Mouse (Mus musculus) forebrain, embryonic 12.5 days (tissue): ENCODE measurements at regions not wholly inside any gene's neighbourhood (a gene's known extent, or its start where the extent isn't known, plus 50 kb on each side); places are given as distances from the start of the nearest gene placed in this dataset.
A peak's percentile ranks its signal among the peaks of the same experiment; 100 is the strongest.

ENCODE experiments used
- ATAC-seq: fragments of 200-750 bp; cut with Nextera tagmentation; 2 replicates; pipeline ENCODE4 v1.8.0; 2017; ENCODE audit warnings: moderate TSS enrichment; ENCODE audit not compliant: low FRiP score
- H3K27ac ChIP-seq: fragments of 300-500 bp; sonication (generic); 2 replicates; pipeline ENCODE4 v1.5.1; 2016; ENCODE audit warnings: mild to moderate bottlenecking
- H3K27me3 ChIP-seq: fragments of 300-500 bp; sonication (generic); 2 replicates; pipeline ENCODE4 v1.6.1; 2016; ENCODE audit warnings: mild to moderate bottlenecking
- H3K36me3 ChIP-seq: fragments of 300-500 bp; sonication (generic); replicated peaks from 2 replicates; pipeline ENCODE4 v1.6.1; 2016; ENCODE audit warnings: mild to moderate bottlenecking
- H3K4me1 ChIP-seq: fragments of 300-500 bp; sonication (generic); 2 replicates; pipeline ENCODE4 v1.6.1; 2016
- H3K4me2 ChIP-seq: fragments of 300-500 bp; sonication (generic); 2 replicates; pipeline ENCODE4 v1.6.1; 2016; ENCODE audit warnings: mild to moderate bottlenecking, moderate library complexity
- H3K4me3 ChIP-seq: fragments of 300-500 bp; sonication (generic); replicated peaks from 2 replicates; pipeline ENCODE4 v1.5.1; 2016; ENCODE audit warnings: mild to moderate bottlenecking
- H3K9ac ChIP-seq: fragments of 300-500 bp; sonication (generic); 2 replicates; pipeline ENCODE4 v1.6.1; 2016; ENCODE audit warnings: mild to moderate bottlenecking
- H3K9me3 ChIP-seq: fragments of 300-500 bp; sonication (generic); 2 replicates; pipeline ENCODE4 v1.6.1; 2016
- WGBS: fragments of 180-500 bp; shearing (Covaris S2); methylation state at CpG from one replicate; pipeline ENCODE4 v1.1.7; 2016; 5-methylcytosine and 5-hydroxymethylcytosine counted together

GRCm38 (mm10) chr10:10270297-10270696, 201.8 kb downstream of the Adgb start:
- Histone ChIP-seq H3K27ac (no peak overlapping the region), H3K36me3 (no peaks in the 10 kb centered on the region), H3K9ac (no peak overlapping the region), H3K9me3 (no peaks in the 10 kb centered on the region), H3K27me3 (no peaks in the 10 kb centered on the region), H3K4me2 (no peak overlapping the region), H3K4me3 (no peak overlapping the region), H3K4me1 (no peaks in the 10 kb centered on the region)
- WGBS = 80% methylated on average over 2 of the region's 2 CpGs
- no peak for ATAC-seq

GRCm38 (mm10) chr10:10252540-10253318, 219.4 kb downstream of the Adgb start:
- Histone ChIP-seq H3K9me3 (no peaks in the 10 kb centered on the region), H3K4me2 (no peak overlapping the region), H3K4me3 (no peak overlapping the region), H3K27me3 (no peaks in the 10 kb centered on the region), H3K36me3 (no peaks in the 10 kb centered on the region), H3K9ac (no peak overlapping the region), H3K4me1 (no peaks in the 10 kb centered on the region), H3K27ac (no peak overlapping the region)
- WGBS = 82% methylated on average over 8 of the region's 8 CpGs
- no peak for ATAC-seq

GRCm38 (mm10) chr10:10252136-10252535, 220.0 kb downstream of the Adgb start:
- H3K9ac ChIP-seq = no peak overlapping the region
- H3K4me2 ChIP-seq = no peak overlapping the region
- H3K4me3 ChIP-seq = no peak overlapping the region
- H3K36me3 ChIP-seq = no peaks in the 10 kb centered on the region
- H3K4me1 ChIP-seq = no peaks in the 10 kb centered on the region
- H3K27ac ChIP-seq = no peak overlapping the region
- ATAC-seq = no peak
- WGBS = 87% methylated on average over 7 of the region's 7 CpGs
- H3K9me3 ChIP-seq = no peaks in the 10 kb centered on the region
- no peaks in the 10 kb centered on the region for H3K27me3 ChIP-seq

GRCm38 (mm10) chr10:10234894-10235523, 237.1 kb downstream of the Adgb start:
- WGBS = 93% methylated on average over 14 of the region's 14 CpGs
- Histone ChIP-seq H3K27ac (no peak overlapping the region), H3K9ac (no peak overlapping the region), H3K36me3 (no peaks in the 10 kb centered on the region), H3K4me1 (no peaks in the 10 kb centered on the region), H3K9me3 (no peaks in the 10 kb centered on the region), H3K4me2 (no peak overlapping the region), H3K4me3 (no peak overlapping the region), H3K27me3 (no peaks in the 10 kb centered on the region)
- no peak for ATAC-seq

GRCm38 (mm10) chr10:10224582-10225144, 247.5 kb downstream of the Adgb start:
- Histone ChIP-seq H3K4me1 (no peaks in the 10 kb centered on the region), H3K27ac (no peak overlapping the region), H3K9ac (no peak overlapping the region), H3K9me3 (no peaks in the 10 kb centered on the region), H3K36me3 (no peaks in the 10 kb centered on the region), H3K4me3 (no peak overlapping the region), H3K4me2 (no peak overlapping the region), H3K27me3 (no peaks in the 10 kb centered on the region)
- 91% methylated on average over 6 of the region's 6 CpGs for WGBS
- ATAC-seq = no peak

GRCm38 (mm10) chr10:10219726-10220125, 252.4 kb downstream of the Adgb start:
- Histone ChIP-seq H3K4me2 (no peak overlapping the region), H3K27me3 (no peaks in the 10 kb centered on the region), H3K36me3 (no peaks in the 10 kb centered on the region), H3K27ac (no peak overlapping the region), H3K9me3 (no peaks in the 10 kb centered on the region), H3K9ac (no peak overlapping the region), H3K4me1 (peaks cover 3% of the 10 kb centered on the region; the same call in 1 of the 2 replicates), H3K4me3 (no peak overlapping the region)
- 88% methylated on average over 4 of the region's 4 CpGs for WGBS
- no peak for ATAC-seq

GRCm38 (mm10) chr10:10216892-10217291, 255.2 kb downstream of the Adgb start:
- Histone ChIP-seq H3K4me1 (peaks cover 3% of the 10 kb centered on the region; the same call in 1 of the 2 replicates), H3K9ac (no peak overlapping the region), H3K4me2 (no peak overlapping the region), H3K36me3 (no peaks in the 10 kb centered on the region), H3K9me3 (no peaks in the 10 kb centered on the region), H3K4me3 (no peak overlapping the region), H3K27ac (no peak overlapping the region), H3K27me3 (no peaks in the 10 kb centered on the region)
- ATAC-seq = peak; percentile 44; the same call in 1 of the 2 replicates
- 54% methylated on average over 3 of the region's 3 CpGs for WGBS

- Histone ChIP-seq H3K36me3 (no peaks in the 10 kb centered on the region), H3K27ac (no peak overlapping the region), H3K4me3 (no peak overlapping the region), H3K4me2 (no peak overlapping the region), H3K4me1 (peaks cover 3% of the 10 kb centered on the region; the same call in 1 of the 2 replicates), H3K27me3 (no peaks in the 10 kb centered on the region), H3K9me3 (no peaks in the 10 kb centered on the region), H3K9ac (no peak overlapping the region)
- WGBS = 75% methylated on average over 5 of the region's 5 CpGs
- ATAC-seq = no peak
These were observed 256.8 kb downstream of the Adgb start for GRCm38 (mm10) chr10:10215376-10215775.

GRCm38 (mm10) chr10:10208354-10208753, 263.8 kb downstream of the Adgb start:
- no peak for ATAC-seq
- Histone ChIP-seq H3K4me2 (no peak overlapping the region), H3K36me3 (no peaks in the 10 kb centered on the region), H3K27me3 (no peaks in the 10 kb centered on the region), H3K4me1 (no peaks in the 10 kb centered on the region), H3K9ac (no peak overlapping the region), H3K27ac (no peak overlapping the region), H3K4me3 (no peak overlapping the region), H3K9me3 (no peaks in the 10 kb centered on the region)
- 90% methylated on average over 5 of the region's 5 CpGs for WGBS

GRCm38 (mm10) chr10:10205805-10206520, 266.2 kb downstream of the Adgb start:
- no peak overlapping the region for H3K9ac ChIP-seq
- WGBS = 82% methylated on average over 7 of the region's 7 CpGs

GRCm38 (mm10) chr10:10203982-10204381, 268.1 kb downstream of the Adgb start:
- Histone ChIP-seq H3K9ac (no peak overlapping the region), H3K36me3 (no peaks in the 10 kb centered on the region), H3K4me3 (no peak overlapping the region), H3K4me1 (no peaks in the 10 kb centered on the region), H3K9me3 (no peaks in the 10 kb centered on the region), H3K27ac (no peak overlapping the region), H3K27me3 (no peaks in the 10 kb centered on the region), H3K4me2 (no peak overlapping the region)
- 88% methylated on average over 7 of the region's 7 CpGs for WGBS
- ATAC-seq = no peak

More at GRCm38 (mm10) chr10:10205805-10206520, 266.2 kb downstream of the Adgb start:
- Histone ChIP-seq H3K9me3 (no peaks in the 10 kb centered on the region), H3K4me1 (no peaks in the 10 kb centered on the region), H3K4me3 (no peak overlapping the region), H3K27me3 (no peaks in the 10 kb centered on the region), H3K27ac (no peak overlapping the region), H3K36me3 (no peaks in the 10 kb centered on the region), H3K4me2 (no peak overlapping the region)
- ATAC-seq = no peak

- no peaks in the 10 kb centered on the region for H3K36me3 ChIP-seq
- H3K4me2 ChIP-seq = no peak overlapping the region
- no peak overlapping the region for H3K27ac ChIP-seq
- no peaks in the 10 kb centered on the region for H3K9me3 ChIP-seq
- no peak for ATAC-seq
- no peak overlapping the region for H3K9ac ChIP-seq
- no peaks in the 10 kb centered on the region; the same call in 1 of the 2 replicates for H3K4me1 ChIP-seq
- H3K4me3 ChIP-seq = no peak overlapping the region
- H3K27me3 ChIP-seq = no peaks in the 10 kb centered on the region
- 91% methylated on average over 2 of the region's 2 CpGs for WGBS
These were observed 281.8 kb downstream of the Adgb start for GRCm38 (mm10) chr10:10190308-10190707.
